Mouse (Mus musculus) lung, embryonic 16.5 days (tissue): Measurements from ENCODE around the gene Nipa2. TPM values are rescaled to one million over a fixed set of nuclear protein-coding genes. Genes with fewer than 3 reads are reported as not detected.

Experiments
- polyA plus RNA-seq: library from polyadenylated mRNA; unstranded; fragments of >200 nt; fragmentation: Nextera tagmentation; extraction: Ambion mirVana; gene quantifications from 2 replicates; pipeline ENCODE4 v1.2.1, GENCODE M21; 2015

Nipa2 gene
- polyA plus RNA-seq, 1 experiment from 2014 or later, result 42.5 TPM

Other genes with a start within 250 kb of the Nipa2 start
- 0.25 and 0.33 TPM in 2 replicates for gene Siglech, start 194.3 kb downstream of the Nipa2 start, polyA plus RNA-seq
- 26.8 and 28.5 TPM in 2 replicates for gene Tubgcp5, start 168.3 kb downstream of the Nipa2 start, polyA plus RNA-seq
- 117 and 121 TPM in 2 replicates for gene Cyfip1, start 120.7 kb downstream of the Nipa2 start, polyA plus RNA-seq
- 5.9 and 6.7 TPM in 2 replicates for gene Nipa1, start 57.5 kb upstream of the Nipa2 start, polyA plus RNA-seq
- gene Herc2, start 87.7 kb upstream of the Nipa2 start, polyA plus RNA-seq, result 22.3 and 22.6 TPM in 2 replicates